Mouse (Mus musculus) embryo, embryonic 10.5 days (tissue): Measurements from ENCODE around the gene Xrra1.
"Not testable (repeated sequence)": the region's sequence is repeated elsewhere in the genome, so short reads cannot be mapped to it uniquely, and the experiment has no call there.

Source experiments
- DNase-seq: peaks from one replicate; pipeline ENCODE4 v3.0.0-alpha.2; 2015; ENCODE audit warnings: low spot score

The Xrra1 gene

DNA sequence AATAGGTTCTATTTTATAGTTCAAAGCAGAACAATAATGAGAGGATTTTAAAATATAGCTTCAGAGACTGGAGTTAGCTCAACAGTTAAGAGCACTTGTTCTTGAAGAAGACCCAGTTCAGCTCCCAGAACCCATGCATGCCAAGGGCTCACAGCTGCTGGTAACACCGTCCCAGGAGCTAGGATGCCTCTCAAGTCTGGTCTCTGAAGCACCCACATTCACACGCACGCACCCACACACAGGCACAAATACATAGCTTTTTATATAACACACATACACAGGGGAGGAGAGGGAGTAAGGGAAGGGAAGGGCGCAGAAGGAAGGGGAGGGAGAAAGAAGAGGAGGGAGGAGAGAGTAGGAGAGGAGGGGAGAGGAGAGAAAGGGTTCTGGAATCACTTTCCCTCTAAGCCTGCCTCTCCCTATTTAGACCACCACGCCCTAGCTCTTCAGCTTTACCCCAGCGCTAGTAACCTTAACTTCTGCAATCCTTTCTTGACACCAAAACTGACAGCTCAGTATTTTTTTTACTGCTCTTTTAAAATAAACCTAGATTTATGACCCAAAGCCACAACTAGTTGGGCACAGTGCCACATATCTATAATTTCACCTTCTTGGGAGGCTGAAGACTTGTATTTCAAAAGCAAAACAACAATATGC is 94.7 kb downstream of the Xrra1 start:
- DNase-seq: no peak

DNA sequence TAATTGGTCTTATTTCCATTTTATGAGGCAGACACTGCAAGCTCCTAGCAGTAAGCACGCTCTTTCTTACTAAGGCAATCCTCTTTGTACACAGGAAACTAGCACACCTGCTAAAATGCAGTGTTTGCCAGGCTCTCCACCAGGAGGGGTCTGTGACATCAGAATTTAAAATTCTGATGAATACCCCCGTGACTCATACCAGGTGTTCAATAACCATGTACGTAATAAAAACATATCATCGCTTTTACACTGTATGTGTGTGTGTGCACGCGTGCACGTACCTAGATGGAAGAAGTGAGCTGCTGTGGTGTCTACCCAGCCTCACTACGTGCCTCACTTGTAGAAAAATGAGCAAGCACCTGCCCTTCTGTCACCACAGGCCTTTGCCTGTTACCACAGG is 95.3 kb downstream of the Xrra1 start:
- no peak for DNase-seq

- DNase-seq: no peak
These were observed 97.2 kb downstream of the Xrra1 start for GRCm38 (mm10) chr7:99956095-99956494.

GRCm38 (mm10) chr7:99957226-99957965 is 98.5 kb downstream of the Xrra1 start:
- no peak for DNase-seq

GRCm38 (mm10) chr7:99960571-99960970 is 101.7 kb downstream of the Xrra1 start:
- DNase-seq: not testable (repeated sequence)

GRCm38 (mm10) chr7:99961518-99961917 is 102.6 kb downstream of the Xrra1 start:
- DNase-seq: no peak

- no peak for DNase-seq
These were observed 103.8 kb downstream of the Xrra1 start for GRCm38 (mm10) chr7:99962536-99963236.

DNA sequence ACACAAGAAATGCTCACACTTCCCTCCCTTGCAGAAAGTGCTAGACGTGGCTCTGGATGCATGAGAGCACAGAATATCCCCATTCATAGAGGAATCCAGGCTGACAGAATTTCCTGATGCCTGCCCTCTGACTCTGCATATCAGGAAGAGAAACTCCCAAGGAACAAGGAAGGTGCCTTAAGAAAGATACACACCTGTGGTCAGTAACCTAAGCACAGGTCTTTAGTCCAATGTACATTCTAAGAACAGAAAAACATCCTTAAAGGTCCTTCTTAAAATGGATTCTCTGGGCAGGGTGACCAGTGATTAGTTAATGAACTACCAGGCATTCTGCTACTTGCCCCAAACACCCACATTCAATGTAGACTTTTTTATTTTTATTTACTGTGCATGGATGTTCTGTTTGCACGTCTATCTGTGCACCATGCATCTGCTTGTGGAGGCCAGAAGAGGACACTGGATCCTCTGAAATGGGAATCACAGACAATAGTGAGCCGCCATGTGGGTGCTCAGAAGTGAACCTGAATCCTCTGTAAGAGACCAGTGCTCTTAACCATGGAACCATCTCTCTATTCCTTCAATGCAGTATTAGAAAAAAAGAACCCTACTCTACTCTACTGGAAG is 104.4 kb downstream of the Xrra1 start:
- no peak for DNase-seq

- DNase-seq: peak; percentile 62
These were observed 106.3 kb downstream of the Xrra1 start for GRCm38 (mm10) chr7:99965020-99965841.

DNA sequence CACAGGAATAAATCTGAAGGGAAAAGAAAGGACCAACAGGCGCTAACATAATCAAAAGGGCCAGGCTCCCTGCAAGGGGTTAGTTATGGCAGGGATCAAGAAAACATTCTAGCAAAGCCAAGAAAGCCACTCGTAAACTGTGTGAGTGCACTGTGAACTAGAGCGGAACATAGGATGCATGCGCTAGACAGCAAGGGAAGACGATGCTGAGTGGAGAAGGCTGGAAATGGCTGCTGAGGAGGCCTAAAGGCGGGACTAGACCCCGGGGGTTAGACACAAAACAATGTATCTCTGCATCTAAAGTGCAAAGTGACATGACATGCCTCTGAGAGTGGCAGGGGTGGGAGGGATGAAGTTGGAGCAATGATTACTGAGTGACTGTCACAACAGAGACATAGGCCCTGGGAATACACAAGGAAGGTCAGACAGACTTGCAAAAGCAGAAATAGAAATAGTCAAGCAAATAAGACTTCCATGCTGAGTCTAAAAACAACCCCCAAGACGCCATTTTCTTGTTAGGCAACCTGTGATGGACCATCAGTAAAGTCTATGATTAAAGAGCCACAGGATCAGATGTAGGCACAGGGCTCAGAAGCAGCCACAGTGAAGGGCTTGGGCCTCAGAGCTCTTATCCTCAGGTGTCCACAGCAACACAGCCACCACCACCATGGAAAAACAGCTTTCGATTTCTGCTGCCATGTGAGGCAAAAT is 107.2 kb downstream of the Xrra1 start:
- DNase-seq: peak; percentile 36
